Mouse (Mus musculus): ENCODE results near the gene Hpse2.

DNA sequence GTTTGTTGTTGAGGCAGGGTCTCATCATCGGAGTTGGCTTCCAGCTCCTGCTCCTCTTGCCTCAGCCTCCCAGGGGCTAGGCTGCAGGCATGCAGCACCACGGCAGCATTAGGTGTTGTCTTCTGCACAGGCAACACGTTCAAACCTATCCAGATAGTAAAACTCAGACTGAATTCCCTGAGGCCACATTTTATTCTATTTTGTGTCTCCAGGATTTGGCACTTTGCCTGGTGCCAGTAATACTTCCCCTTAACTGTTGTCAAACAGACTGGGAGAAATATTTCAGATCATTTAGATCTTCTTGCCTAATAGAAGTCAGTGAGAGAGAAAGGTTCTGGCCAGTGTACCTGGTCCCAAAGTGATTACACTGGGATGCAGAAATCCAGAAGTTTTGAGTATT lies 458.5 kb downstream of the Hpse2 start:
- TF ChIP-seq POLR2A (IDR thresholded peaks at IDR 0.05; ENCODE audit: low read depth, low read length): no peak
- TF ChIP-seq CTCF (conservative IDR thresholded peaks at IDR 0.05; ENCODE audit: insufficient read depth, insufficient read length, low read depth, low read length): no peak

Measured in kidney, adult 2 months (tissue).